Mouse (Mus musculus) ES-Bruce4 (cell line): ENCODE measurements at regions not wholly inside any gene's neighbourhood (a gene's known extent, or its start where the extent isn't known, plus 50 kb on each side); places are given as distances from the start of the nearest gene placed in this dataset.

Experiments used
- CTCF ChIP-seq: IDR thresholded peaks from one replicate; pipeline ENCODE4 v1.8.1; 2011; ENCODE audit warnings: low read depth, low read length
- EP300 ChIP-seq: IDR thresholded peaks from 2 replicates; pipeline ENCODE4 v1.6.1; 2011; ENCODE audit warnings: low read depth, low read length; ENCODE audit not compliant: insufficient read depth
- POLR2A ChIP-seq: IDR thresholded peaks from one replicate; pipeline ENCODE4 v1.8.1; 2011; ENCODE audit warnings: low read length; ENCODE audit not compliant: insufficient read depth

GRCm38 (mm10) chr5:51914731-51915130, 275.6 kb downstream of the Dhx15 start:
- TF ChIP-seq CTCF = no peak
- TF ChIP-seq POLR2A = no peak
- TF ChIP-seq EP300 = no peak
